Mouse (Mus musculus) small intestine, adult 2 months (tissue): ENCODE results near the gene Myo5a. TPM values are rescaled to one million over a fixed set of nuclear protein-coding genes. Genes with fewer than 3 reads are reported as not detected.
A peak's percentile ranks its signal among the peaks of the same experiment; 100 is the strongest.

Experiments used
- H3K27ac ChIP-seq: fragments of 200-500 bp; 2 replicates; pipeline ENCODE4 v1.5.1; 2012; ENCODE audit warnings: low read depth, low read length, control low read depth, inconsistent platforms; ENCODE audit not compliant: insufficient read depth
- H3K27me3 ChIP-seq: fragments of 200-500 bp; 2 replicates; pipeline ENCODE4 v1.6.1; 2012; ENCODE audit warnings: mild to moderate bottlenecking, moderate library complexity, low read length, inconsistent platforms; ENCODE audit not compliant: control insufficient read depth, insufficient read depth
- H3K36me3 ChIP-seq: fragments of 200-500 bp; 2 replicates; pipeline ENCODE4 v1.6.1; 2012; ENCODE audit warnings: mild to moderate bottlenecking, low read length, control low read depth, inconsistent platforms; ENCODE audit not compliant: control insufficient read depth, insufficient read depth
- H3K4me1 ChIP-seq: fragments of 200-500 bp; 2 replicates; pipeline ENCODE4 v1.6.1; 2012; ENCODE audit warnings: low read length, inconsistent platforms, mixed read lengths; ENCODE audit not compliant: control insufficient read depth, insufficient read depth, insufficient read length
- H3K4me3 ChIP-seq: fragments of 200-500 bp; 2 replicates; pipeline ENCODE4 v1.5.1; 2012; ENCODE audit warnings: low read depth, mild to moderate bottlenecking, control low read depth, inconsistent platforms, low read length, moderate library complexity
- CTCF ChIP-seq: fragments of 200-500 bp; IDR thresholded peaks from 2 replicates; pipeline ENCODE4 v1.5.1; 2012; ENCODE audit warnings: low read depth, mild to moderate bottlenecking, control low read depth, inconsistent platforms, low read length, moderate library complexity, mixed read lengths; ENCODE audit not compliant: insufficient replicate concordance, insufficient read length; ENCODE audit errors: extremely low read depth
- POLR2A ChIP-seq: fragments of 200-500 bp; IDR thresholded peaks from 2 replicates; pipeline ENCODE4 v1.6.1; 2012; ENCODE audit warnings: low read depth, mild to moderate bottlenecking, control low read depth, inconsistent platforms, low read length, moderate library complexity
- WGBS: fragments of 180-500 bp; shearing (Covaris S2); methylation state at CpG from one replicate; pipeline ENCODE4 v1.1.7; 2018; 5-methylcytosine and 5-hydroxymethylcytosine counted together
- polyA plus RNA-seq: library from polyadenylated mRNA; depleted of rRNA; stranded (reverse); fragments of >200 nt; gene quantifications from 2 replicates; pipeline ENCODE4 v1.2.3, GENCODE M21; 2012

Gene Myo5a
- polyA plus RNA-seq, 1 experiment: 1.3 TPM

GRCm38 (mm10) chr9:75071029-75071705 is 352 bp downstream of the Myo5a start:
- 1% methylated on average over 58 of the region's 92 CpGs for WGBS
- Histone ChIP-seq H3K27me3 (peaks cover 20% of the 10 kb centered on the region), H3K27ac (peak overlapping the region; percentile 51), H3K4me1 (peaks cover 8% of the 10 kb centered on the region), H3K36me3 (no peaks in the 10 kb centered on the region), H3K4me3 (peak overlapping the region; percentile 67)
- TF ChIP-seq POLR2A: no peak
- TF ChIP-seq CTCF: no peak

GRCm38 (mm10) chr9:75071706-75072192 is 934 bp downstream of the Myo5a start:
- under 1% methylated on average over 29 of the region's 29 CpGs for WGBS
- Histone ChIP-seq H3K27ac (peak overlapping the region; percentile 33), H3K4me1 (peaks cover 8% of the 10 kb centered on the region), H3K36me3 (no peaks in the 10 kb centered on the region), H3K27me3 (peaks cover 20% of the 10 kb centered on the region), H3K4me3 (peak overlapping the region; percentile 67)
- TF ChIP-seq POLR2A (no peak), CTCF (no peak)

GRCm38 (mm10) chr9:75072361-75072760 is 1.5 kb downstream of the Myo5a start:
- peaks cover 8% of the 10 kb centered on the region for H3K4me1 ChIP-seq
- TF ChIP-seq CTCF: no peak
- TF ChIP-seq POLR2A: no peak
- WGBS: 68% methylated on average over 3 of the region's 3 CpGs
- H3K36me3 ChIP-seq: no peaks in the 10 kb centered on the region
- no peak overlapping the region for H3K4me3 ChIP-seq
- no peak overlapping the region for H3K27ac ChIP-seq
- peaks cover 20% of the 10 kb centered on the region for H3K27me3 ChIP-seq

GRCm38 (mm10) chr9:75077191-75077590 is 6.4 kb downstream of the Myo5a start:
- no peaks in the 10 kb centered on the region for H3K4me1 ChIP-seq
- TF ChIP-seq CTCF (no peak), POLR2A (no peak)
- no peaks in the 10 kb centered on the region for H3K36me3 ChIP-seq
- no peak overlapping the region for H3K27ac ChIP-seq
- no peak overlapping the region for H3K4me3 ChIP-seq
- H3K27me3 ChIP-seq: no peaks in the 10 kb centered on the region; the same call in 1 of the 2 replicates

GRCm38 (mm10) chr9:75085242-75085824 is 14.5 kb downstream of the Myo5a start:
- no peaks in the 10 kb centered on the region for H3K4me1 ChIP-seq
- 57% methylated on average over 5 of the region's 5 CpGs for WGBS
- H3K36me3 ChIP-seq: no peaks in the 10 kb centered on the region
- H3K4me3 ChIP-seq: no peak overlapping the region
- no peak overlapping the region for H3K27ac ChIP-seq
- H3K27me3 ChIP-seq: no peaks in the 10 kb centered on the region
- TF ChIP-seq POLR2A (no peak), CTCF (no peak)

- 71% methylated on average over 2 of the region's 2 CpGs for WGBS
- no peaks in the 10 kb centered on the region for H3K27me3 ChIP-seq
- no peaks in the 10 kb centered on the region for H3K36me3 ChIP-seq
- no peak overlapping the region for H3K27ac ChIP-seq
- TF ChIP-seq CTCF: no peak
- no peak for TF ChIP-seq POLR2A
- no peaks in the 10 kb centered on the region for H3K4me1 ChIP-seq
- no peak overlapping the region for H3K4me3 ChIP-seq
These were observed 17.0 kb downstream of the Myo5a start for GRCm38 (mm10) chr9:75087823-75088222.

- 77% methylated on average over 3 of the region's 3 CpGs for WGBS
- no peaks in the 10 kb centered on the region for H3K36me3 ChIP-seq
- H3K4me1 ChIP-seq: no peaks in the 10 kb centered on the region
- TF ChIP-seq POLR2A (no peak), CTCF (no peak)
- no peak overlapping the region for H3K27ac ChIP-seq
- no peaks in the 10 kb centered on the region for H3K27me3 ChIP-seq
- no peak overlapping the region for H3K4me3 ChIP-seq
These were observed 18.5 kb downstream of the Myo5a start for GRCm38 (mm10) chr9:75089285-75089684.
